Mouse (Mus musculus) midbrain, embryonic 16.5 days (tissue): ENCODE measurements at regions not wholly inside any gene's neighbourhood (a gene's known extent, or its start where the extent isn't known, plus 50 kb on each side); places are given as distances from the start of the nearest gene placed in this dataset.

ENCODE experiments used
- ATAC-seq: fragments of 200-750 bp; cut with Nextera tagmentation; 2 replicates; pipeline ENCODE4 v1.8.0; 2017; ENCODE audit warnings: moderate TSS enrichment
- H3K27ac ChIP-seq: fragments of 300-500 bp; sonication (generic); 2 replicates; pipeline ENCODE4 v1.5.1; 2014; ENCODE audit warnings: mild to moderate bottlenecking, low read length, mixed read lengths
- H3K27me3 ChIP-seq: fragments of 300-500 bp; sonication (generic); 2 replicates; pipeline ENCODE4 v1.6.1; 2014; ENCODE audit warnings: low read depth, low read length, mixed read lengths; ENCODE audit not compliant: control insufficient read depth, insufficient read depth
- H3K36me3 ChIP-seq: fragments of 300-500 bp; sonication (generic); 2 replicates; pipeline ENCODE4 v1.6.1; 2014; ENCODE audit warnings: mild to moderate bottlenecking, low read length, moderate library complexity, mixed read lengths; ENCODE audit not compliant: control insufficient read depth, insufficient read depth
- H3K4me1 ChIP-seq: fragments of 300-500 bp; sonication (generic); 2 replicates; pipeline ENCODE4 v1.6.1; 2014; ENCODE audit warnings: mild to moderate bottlenecking, low read length, mixed read lengths; ENCODE audit not compliant: control insufficient read depth, insufficient read depth
- H3K4me2 ChIP-seq: fragments of 300-500 bp; sonication (generic); 2 replicates; pipeline ENCODE4 v1.6.1; 2014; ENCODE audit warnings: mild to moderate bottlenecking, low read length, mixed read lengths
- H3K4me3 ChIP-seq: fragments of 300-500 bp; sonication (generic); 2 replicates; pipeline ENCODE4 v1.5.1; 2014; ENCODE audit warnings: low read depth, mild to moderate bottlenecking, low read length, moderate library complexity, mixed read lengths
- H3K9ac ChIP-seq: fragments of 300-500 bp; sonication (generic); 2 replicates; pipeline ENCODE4 v1.6.1; 2014; ENCODE audit warnings: low read depth, low read length, mixed read lengths
- H3K9me3 ChIP-seq: fragments of 300-500 bp; sonication (generic); replicated peaks from 2 replicates; pipeline ENCODE4 v1.6.1; 2014; ENCODE audit warnings: mild to moderate bottlenecking, low read length, mixed read lengths; ENCODE audit not compliant: control insufficient read depth, poor library complexity, severe bottlenecking
- WGBS: fragments of 180-500 bp; shearing (Covaris S2); extraction: QIAGEN DNeasy Blood & Tissue Kit; methylation state at CpG from one replicate; pipeline ENCODE4 v1.1.7; 2014; 5-methylcytosine and 5-hydroxymethylcytosine counted together

DNA sequence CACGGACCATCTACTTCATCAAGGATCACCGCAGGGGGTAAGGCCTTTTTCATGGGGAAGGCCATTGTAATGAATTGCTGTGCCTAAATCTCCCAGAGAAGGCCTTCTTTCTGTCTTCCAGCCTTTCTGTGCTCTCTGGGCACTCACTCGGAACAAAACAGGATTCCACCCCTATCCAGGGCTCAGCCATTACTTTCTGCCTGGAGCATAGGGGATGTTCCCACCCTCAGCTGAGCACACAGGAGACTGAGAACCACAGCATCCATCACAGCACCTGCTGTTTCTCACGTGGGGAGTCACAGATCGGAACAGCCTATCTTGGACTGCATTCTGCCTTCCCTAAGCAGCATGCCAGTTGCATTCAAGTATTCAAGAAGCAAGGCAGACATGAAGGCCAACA is 4071.8 kb upstream of the Gm7489 start:
- Histone ChIP-seq H3K9ac (no peak overlapping the region), H3K36me3 (no peaks in the 10 kb centered on the region), H3K4me3 (no peak overlapping the region), H3K4me2 (no peak overlapping the region), H3K9me3 (no peaks in the 10 kb centered on the region), H3K27me3 (no peaks in the 10 kb centered on the region), H3K4me1 (no peaks in the 10 kb centered on the region), H3K27ac (no peak overlapping the region)
- WGBS: 53% methylated on average over 5 of the region's 5 CpGs
- ATAC-seq: no peak

DNA sequence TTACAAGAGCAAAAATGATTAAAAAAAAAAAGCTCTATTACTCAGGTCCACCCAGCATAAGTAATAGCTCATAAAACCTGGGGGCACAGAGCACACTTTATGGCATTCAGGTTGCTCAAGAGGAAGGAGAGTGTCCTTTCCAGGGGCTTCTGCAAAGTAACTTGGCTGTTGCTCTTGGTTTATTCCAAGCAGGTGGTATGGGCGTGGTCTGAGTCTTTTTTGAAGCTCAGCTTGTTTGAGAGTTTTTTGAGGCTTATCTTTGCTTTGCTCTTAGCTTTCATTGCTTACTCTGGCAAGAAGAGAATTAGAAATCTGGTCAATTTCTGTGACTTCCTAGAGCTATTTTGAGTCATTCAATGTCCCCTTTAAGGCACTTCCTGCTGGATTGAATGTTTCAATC is 4024.4 kb upstream of the Gm7489 start:
- WGBS: 80% methylated on average over 1 of the region's 1 CpGs

DNA sequence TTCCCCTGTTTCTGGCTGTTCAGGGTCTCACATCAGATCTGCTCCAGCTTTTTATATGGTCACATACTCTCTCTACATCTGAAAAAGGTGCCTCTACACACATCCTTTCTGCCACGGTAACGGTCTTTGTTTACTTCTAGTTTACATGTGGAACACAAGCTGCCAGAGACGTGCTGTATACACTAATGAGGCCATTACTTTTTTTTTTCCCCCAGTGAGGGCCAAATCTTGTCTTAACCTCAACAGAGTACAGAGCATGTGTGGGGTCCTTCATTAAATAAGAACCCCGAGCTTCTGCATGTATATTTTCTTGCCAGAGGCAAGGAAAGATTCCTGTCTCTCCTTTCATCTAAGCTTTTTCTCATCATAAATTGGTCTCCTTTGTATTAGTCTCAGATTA is 4010.2 kb upstream of the Gm7489 start:
- WGBS: 46% methylated on average over 4 of the region's 4 CpGs
- ATAC-seq: 0 out of 2 replicates have a peak, but pooled peaks have one; percentile 3

More for the DNA sequence above, 4024.4 kb upstream of the Gm7489 start:
- no peak overlapping the region for H3K4me3 ChIP-seq
- H3K27ac ChIP-seq: no peak overlapping the region
- H3K27me3 ChIP-seq: no peaks in the 10 kb centered on the region
- no peaks in the 10 kb centered on the region for H3K36me3 ChIP-seq
- no peaks in the 10 kb centered on the region for H3K4me1 ChIP-seq
- no peak overlapping the region for H3K9ac ChIP-seq
- ATAC-seq: no peak
- no peaks in the 10 kb centered on the region for H3K9me3 ChIP-seq
- no peak overlapping the region for H3K4me2 ChIP-seq

DNA sequence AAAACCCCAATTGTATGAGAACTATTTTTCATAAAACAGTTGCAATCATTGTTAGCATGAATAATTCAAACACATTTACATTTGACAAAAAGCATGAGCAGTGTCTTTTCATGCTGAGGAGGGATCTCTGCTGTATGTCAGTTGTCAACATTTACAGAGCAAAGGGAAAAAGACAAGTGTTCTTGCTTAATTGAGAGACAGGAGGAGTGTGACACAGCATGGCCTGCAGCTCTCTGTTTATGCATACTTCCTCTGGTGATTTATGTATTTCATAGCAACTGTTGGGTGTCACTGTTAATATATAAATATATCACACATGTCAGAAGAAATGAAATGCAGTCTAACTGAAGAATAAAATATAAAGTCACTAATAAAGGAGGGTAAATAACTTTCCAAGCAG is 3998.8 kb upstream of the Gm7489 start:
- no peak overlapping the region for H3K9ac ChIP-seq
- no peaks in the 10 kb centered on the region for H3K9me3 ChIP-seq
- no peaks in the 10 kb centered on the region for H3K27me3 ChIP-seq
- H3K4me3 ChIP-seq: no peak overlapping the region
- no peak overlapping the region for H3K4me2 ChIP-seq
- no peaks in the 10 kb centered on the region for H3K4me1 ChIP-seq
- peak; percentile 51; the same call in 1 of the 2 replicates for ATAC-seq
- no peak overlapping the region for H3K27ac ChIP-seq
- no peaks in the 10 kb centered on the region for H3K36me3 ChIP-seq

More for the DNA sequence above, 4010.2 kb upstream of the Gm7489 start:
- H3K4me3 ChIP-seq: no peak overlapping the region
- H3K27ac ChIP-seq: no peak overlapping the region
- no peaks in the 10 kb centered on the region for H3K9me3 ChIP-seq
- no peak overlapping the region for H3K9ac ChIP-seq
- no peaks in the 10 kb centered on the region for H3K4me1 ChIP-seq
- H3K4me2 ChIP-seq: no peak overlapping the region
- H3K36me3 ChIP-seq: no peaks in the 10 kb centered on the region
- H3K27me3 ChIP-seq: no peaks in the 10 kb centered on the region

DNA sequence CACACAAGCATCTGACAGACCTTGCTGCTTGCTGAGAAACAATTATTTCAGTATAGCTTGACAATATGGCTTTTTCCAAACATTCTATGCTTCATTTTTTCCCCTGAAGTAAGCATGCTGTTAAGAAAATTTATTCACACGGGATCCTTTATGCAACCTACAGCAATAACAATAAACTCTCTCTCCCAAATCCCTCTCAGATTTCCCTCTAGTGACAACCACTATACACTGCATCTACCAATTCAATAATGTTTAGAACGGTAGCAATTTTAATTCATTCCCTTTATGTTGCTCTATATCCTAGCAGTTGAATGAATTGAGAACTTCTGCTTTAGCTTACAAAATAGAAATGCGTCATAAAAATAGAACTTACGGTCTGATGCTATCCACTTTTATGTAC is 3988.7 kb upstream of the Gm7489 start:
- ATAC-seq: no peak
- 72% methylated on average over 4 of the region's 4 CpGs for WGBS
- Histone ChIP-seq H3K27ac (no peak overlapping the region), H3K4me2 (no peak overlapping the region), H3K4me3 (no peak overlapping the region), H3K4me1 (no peaks in the 10 kb centered on the region), H3K27me3 (no peaks in the 10 kb centered on the region), H3K36me3 (no peaks in the 10 kb centered on the region), H3K9ac (no peak overlapping the region), H3K9me3 (no peaks in the 10 kb centered on the region)

DNA sequence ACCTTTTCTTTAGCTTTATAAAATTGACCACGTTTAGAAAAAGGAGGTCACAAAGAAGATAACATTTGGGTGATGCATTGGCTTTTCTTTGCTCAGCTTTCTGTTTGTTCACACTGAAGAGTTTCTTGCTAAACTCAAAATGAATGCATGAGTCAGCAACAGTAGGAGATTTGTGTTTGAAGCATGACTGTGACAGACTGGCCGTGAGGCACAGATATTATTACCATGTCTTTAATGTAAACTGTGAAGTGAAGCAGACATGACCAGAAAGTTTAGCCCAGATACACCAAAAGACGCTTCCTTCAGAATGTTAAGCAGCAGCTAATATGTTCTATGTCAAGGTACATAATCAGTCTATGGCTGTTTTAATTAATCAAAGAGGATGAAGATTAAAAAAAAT is 3985.9 kb upstream of the Gm7489 start:
- H3K36me3 ChIP-seq: no peaks in the 10 kb centered on the region
- 67% methylated on average over 3 of the region's 3 CpGs for WGBS
- no peak overlapping the region for H3K9ac ChIP-seq
- H3K4me2 ChIP-seq: no peak overlapping the region
- H3K27me3 ChIP-seq: no peaks in the 10 kb centered on the region
- H3K4me1 ChIP-seq: no peaks in the 10 kb centered on the region
- no peak overlapping the region for H3K27ac ChIP-seq
- no peak overlapping the region for H3K4me3 ChIP-seq
- ATAC-seq: no peak
- no peaks in the 10 kb centered on the region for H3K9me3 ChIP-seq

DNA sequence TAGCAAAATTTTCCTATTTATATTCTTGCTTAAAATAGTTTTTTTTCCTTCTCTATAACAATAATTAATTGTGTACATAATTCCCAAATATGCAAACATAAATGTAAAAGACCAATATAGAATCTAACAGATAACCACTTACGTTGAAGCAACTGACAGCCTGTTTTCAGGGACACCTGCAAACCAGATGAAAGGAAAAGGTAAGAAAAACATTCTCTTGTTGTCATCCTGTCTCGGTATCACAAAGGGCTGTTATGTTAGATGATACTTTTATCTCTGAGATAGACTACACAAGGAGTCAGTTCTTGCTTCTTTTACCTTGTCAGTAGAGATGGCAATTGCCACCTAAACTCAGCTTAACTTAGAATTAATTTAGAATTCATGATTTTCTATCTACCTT is 3984.9 kb upstream of the Gm7489 start:
- Histone ChIP-seq H3K27ac (no peak overlapping the region), H3K4me2 (no peak overlapping the region), H3K4me3 (no peak overlapping the region), H3K9me3 (no peaks in the 10 kb centered on the region), H3K9ac (no peak overlapping the region), H3K27me3 (no peaks in the 10 kb centered on the region), H3K4me1 (no peaks in the 10 kb centered on the region), H3K36me3 (no peaks in the 10 kb centered on the region)
- ATAC-seq: no peak
- WGBS: 86% methylated on average over 2 of the region's 2 CpGs
